Mouse (Mus musculus) kidney, adult 11 months (tissue): ENCODE results near the gene Immp2l.

Experiments used
- DNase-seq: peaks from one replicate; pipeline ENCODE4 v3.0.0; 2022

Gene Immp2l

DNA sequence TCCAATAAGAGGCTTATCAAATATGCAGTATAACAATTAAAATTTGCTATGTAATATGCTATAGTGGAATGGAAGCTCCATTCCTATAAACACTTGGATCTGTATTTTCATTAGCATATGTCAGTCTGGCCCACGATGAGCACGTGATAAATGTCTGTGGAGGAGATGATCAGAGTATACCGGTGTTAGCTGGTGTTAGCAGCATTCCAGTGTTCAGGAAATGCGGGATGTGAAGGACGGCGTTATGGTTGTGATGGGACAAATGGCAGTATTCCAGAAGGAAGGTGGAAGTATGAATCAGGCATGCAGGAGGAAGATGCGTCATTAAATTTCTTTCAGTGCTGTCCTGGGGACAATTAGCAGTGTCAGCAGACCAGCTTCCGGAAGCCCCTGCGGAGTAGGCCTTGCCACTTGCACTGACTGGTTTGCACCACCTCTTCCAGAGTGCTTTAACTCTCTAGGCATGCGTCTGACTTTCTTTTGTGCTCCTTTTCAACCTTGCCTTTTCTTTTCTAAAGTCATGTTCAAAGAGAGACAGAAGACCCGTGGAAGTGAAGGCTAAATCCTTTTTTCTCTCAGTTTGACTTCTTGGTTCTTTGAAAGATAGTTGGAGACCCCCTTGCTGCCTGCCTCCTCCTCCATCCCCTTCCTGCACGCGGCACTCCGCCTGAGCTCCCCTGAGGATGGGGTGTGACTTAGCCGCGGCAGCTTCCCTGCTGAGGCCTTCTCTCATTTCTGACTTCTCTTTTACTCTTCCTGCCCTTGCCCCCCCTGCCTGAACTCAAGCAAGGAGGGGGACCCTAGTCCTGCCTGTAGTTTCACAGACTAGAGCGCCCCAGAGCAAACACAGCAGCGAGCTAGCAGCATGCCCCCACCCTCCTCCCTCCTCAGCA is 541.9 kb downstream of the Immp2l start:
- no peak for DNase-seq

GRCm38 (mm10) chr12:41566433-41566794 is 542.5 kb downstream of the Immp2l start:
- DNase-seq = no peak

- no peak for DNase-seq
Measured at GRCm38 (mm10) chr12:41573754-41574153, 549.9 kb downstream of the Immp2l start.

GRCm38 (mm10) chr12:41575221-41575620 is 551.3 kb downstream of the Immp2l start:
- no peak for DNase-seq

DNA sequence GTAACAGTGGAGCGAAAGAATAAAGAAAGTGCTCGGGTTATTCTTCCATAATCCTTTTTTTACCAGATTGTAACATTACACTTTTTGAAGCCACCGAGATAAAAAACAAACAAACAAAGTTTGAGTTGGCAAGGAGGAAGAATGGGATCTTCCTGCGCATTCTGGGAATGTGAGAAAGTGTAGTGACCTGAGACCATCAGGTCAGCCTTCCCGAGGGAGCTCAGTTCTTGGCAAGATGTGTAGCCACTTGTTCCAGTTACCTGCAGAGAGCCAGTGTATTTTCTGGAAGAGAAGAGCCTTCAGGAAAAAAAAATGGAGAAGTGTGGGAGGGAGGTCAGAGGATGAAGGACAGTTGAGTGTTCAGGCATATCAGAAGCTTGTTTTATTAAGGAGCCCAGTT is 569.5 kb downstream of the Immp2l start:
- peak; percentile 2 for DNase-seq

- DNase-seq = no peak
Measured at GRCm38 (mm10) chr12:41594037-41594436, 570.1 kb downstream of the Immp2l start.

DNA sequence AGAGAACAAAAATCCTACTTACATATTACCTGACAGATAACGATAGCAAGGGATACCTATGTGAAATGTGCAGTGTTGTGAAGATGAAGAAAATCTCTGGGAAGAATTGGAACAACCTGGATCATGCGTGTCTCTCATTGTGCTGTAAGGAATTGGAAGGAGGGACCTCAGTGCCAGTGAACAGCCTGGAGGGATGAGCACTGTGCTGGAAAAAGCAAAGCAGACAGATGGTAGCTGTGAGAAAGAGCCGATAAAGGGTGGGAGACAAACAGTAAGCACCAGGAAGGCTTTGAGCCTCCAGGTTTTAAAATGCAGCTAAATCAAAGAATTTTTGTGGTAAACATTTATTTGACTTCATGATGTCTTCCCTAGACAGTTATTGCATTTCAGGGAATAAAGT is 591.4 kb downstream of the Immp2l start:
- no peak for DNase-seq

DNA sequence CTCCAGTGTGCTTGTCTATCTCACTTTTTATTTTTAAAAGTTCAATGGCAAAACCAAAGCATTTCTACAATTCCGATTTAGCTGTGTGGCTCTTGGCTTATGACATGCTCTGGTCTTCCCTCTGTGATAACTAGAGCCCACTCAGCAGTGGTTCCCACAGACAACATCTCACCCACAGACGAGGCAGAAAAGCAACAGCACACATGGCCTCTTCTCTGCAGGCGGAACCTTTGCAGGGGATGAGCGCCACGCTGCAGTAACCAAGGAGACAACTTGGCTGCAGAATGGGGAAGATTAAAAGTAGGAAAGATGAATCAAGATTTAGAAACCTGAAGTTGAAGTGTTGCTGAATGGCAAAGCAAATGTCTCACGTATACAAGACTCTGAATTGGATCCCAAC is 597.5 kb downstream of the Immp2l start:
- DNase-seq = no peak

DNA sequence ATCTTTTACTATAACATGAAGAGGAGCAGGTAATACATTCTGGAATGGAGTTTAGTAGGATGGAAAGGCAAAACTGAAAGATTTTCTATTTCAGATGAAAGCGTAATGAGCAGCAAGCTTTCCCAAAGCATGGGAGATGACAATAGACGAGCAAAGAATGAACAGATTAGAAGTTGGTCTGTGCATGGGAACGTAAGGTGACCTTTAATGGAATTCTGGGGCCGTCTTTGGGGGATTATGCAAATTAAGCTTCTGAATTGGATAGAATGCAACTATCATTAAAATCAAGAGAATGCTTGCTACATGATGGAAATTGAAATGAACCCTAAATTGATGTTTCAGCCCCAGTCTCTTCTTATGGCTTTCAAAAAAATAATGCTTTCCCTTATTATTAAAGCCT is 619.4 kb downstream of the Immp2l start:
- DNase-seq = no peak

GRCm38 (mm10) chr12:41644802-41645551 is 621.1 kb downstream of the Immp2l start:
- DNase-seq = no peak

DNA sequence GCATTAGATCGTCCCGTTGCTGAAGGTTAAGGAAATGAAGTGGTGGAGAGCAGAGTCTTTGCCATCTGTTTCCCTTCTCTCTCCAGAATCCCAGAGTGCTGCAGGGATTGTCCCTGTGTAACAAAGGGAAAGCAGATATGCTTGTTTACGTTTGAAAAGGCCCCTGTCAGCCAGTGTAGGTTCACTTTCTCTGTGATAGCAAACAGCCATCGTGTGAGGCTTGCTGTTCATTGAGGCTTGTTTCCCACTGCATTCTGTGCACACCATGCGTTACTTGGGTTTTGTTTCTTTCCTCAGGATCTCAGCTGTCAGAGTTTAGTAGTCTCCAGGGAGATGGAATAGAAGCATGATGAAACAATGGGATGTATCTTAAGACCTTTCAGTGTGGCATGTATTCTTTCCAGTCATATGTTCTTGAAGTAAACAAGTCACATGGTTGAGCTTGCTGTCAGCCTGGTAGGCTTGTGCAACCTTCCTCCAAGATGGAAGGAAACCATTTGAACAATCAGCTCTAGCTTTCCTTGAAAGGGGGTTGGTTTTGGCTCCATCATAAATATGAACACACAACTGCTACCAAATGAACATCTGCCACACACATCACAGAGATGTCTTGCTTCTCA is 623.2 kb downstream of the Immp2l start:
- no peak for DNase-seq

DNA sequence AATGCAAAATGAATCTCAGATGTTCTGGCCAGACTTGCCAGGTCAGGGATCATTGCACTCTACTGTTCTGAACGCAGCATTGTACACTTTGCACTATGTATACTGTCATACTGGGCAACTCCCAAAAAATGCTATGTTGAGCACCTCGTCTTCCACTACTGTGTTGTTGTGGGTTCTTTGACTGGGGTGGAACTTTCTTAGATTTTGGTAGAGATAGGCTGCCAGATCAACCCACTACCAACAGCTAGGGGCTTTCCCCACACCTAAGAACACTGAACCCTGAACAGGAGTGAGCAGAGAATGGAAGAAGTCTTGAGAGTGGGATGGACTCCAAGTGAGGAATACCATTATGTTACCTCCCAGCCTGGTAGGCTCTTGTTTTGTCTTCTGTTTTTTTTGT is 623.8 kb downstream of the Immp2l start:
- no peak for DNase-seq

DNA sequence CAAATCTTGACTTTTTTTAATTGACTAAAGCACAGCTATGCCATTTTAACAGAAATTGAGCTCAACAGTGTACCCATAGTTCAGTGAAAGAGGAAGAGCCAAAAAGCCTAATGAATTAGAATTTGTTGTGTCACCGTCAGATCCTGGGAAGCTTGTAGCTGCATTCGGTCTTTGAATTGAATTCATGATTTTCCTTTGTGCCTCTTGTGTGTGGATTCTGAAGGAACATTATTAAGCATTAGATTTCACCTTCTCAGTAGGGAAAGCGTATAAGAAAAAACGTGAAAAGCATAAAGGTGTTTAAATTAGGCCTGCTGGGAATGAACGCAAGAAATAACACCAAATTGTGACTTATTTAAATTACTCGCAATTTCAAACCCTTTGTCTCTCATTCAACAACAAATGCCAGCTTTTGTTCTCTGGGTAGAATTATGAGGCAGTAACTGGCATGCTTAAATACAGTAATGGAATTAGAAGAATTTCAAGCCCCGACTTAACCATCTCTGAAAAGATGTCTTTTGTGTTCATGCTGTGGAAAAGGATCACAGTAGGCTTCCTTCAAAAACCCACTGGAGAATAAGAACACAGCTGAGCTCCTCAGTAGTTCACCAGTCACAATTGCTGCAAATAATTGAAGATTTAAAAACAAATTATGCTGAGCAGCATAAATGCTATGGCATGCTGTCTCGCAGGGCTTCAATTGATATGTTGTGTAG is 626.1 kb downstream of the Immp2l start:
- DNase-seq = no peak

- no peak for DNase-seq
Measured at GRCm38 (mm10) chr12:41668280-41668679, 644.4 kb downstream of the Immp2l start.

DNA sequence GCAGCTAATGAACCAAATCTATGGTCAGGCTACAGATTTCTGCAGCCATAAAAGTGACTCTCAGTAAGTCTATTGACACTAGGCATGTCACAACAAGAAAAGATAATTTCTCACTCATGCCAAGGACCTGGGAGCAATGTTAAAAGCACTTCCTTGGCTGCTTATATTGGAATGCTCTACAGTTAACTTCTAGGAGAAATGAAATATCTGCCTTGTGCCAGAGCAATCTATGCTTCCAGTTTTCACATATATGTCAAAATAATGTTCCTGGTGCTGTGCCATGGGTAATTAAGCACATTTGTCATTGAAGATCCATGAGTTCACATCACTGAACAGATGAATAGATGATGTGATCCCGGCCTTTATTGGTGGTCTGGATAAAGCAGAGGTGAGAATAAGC is 645.6 kb downstream of the Immp2l start:
- DNase-seq = no peak

DNA sequence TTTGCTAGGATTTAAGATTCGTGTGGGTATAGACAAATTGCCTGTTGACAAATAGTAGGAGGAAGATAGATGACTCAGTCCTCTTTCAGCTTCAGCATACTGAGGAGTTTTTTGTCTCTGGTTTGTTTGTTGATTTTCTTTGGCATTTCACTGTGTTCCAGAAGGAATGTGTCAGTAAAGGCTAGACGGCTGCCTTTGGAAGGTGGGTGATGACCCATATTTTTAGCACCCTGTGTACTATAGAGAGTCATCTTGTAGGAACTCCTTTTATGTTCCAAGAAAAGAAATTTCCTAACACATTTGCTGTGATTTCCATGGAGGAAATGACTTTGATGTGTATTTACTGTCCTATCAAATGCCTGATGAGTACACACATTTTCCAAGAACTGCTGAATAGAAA is 651.0 kb downstream of the Immp2l start:
- DNase-seq = no peak

DNA sequence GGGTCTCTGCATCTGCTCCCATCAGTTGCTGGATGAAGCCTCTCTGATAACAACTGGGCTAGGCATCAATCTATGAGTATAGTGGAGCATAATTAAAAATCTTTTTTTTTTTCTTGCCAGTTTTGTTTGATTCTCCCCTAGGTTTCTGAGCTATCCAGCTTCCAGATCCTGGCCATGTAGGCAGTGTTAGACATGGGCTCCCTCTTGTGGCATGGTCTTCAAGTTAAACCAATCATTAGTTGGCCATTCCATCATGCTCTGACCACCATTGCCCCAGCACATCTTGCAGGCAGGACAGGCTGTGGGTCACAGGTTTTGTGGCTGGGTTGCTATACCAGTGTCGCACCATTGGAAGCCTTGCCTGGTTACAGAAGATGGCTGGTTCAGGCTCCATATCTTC is 656.3 kb downstream of the Immp2l start:
- no peak for DNase-seq

- no peak for DNase-seq
Measured at GRCm38 (mm10) chr12:41682141-41682540, 658.3 kb downstream of the Immp2l start.

DNA sequence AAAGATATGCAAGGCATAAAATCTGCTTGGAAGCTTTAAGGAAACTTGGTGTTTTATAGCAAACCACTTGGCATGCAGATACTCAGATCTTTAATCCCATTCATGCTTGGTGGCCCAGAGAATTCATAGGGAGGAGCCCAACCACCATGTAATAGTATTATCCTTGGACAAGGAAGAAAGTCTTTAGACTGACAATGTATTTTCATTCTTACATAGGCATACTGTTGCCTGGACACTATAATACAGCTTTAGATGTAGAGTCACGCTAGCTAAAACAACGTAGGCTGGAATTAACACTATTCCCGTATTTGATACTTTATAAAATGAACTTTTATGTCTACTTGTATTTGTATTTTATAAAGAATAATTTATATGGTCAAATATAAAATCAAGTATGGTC is 665.9 kb downstream of the Immp2l start:
- no peak for DNase-seq

GRCm38 (mm10) chr12:41710608-41711007 is 686.7 kb downstream of the Immp2l start:
- DNase-seq = no peak

DNA sequence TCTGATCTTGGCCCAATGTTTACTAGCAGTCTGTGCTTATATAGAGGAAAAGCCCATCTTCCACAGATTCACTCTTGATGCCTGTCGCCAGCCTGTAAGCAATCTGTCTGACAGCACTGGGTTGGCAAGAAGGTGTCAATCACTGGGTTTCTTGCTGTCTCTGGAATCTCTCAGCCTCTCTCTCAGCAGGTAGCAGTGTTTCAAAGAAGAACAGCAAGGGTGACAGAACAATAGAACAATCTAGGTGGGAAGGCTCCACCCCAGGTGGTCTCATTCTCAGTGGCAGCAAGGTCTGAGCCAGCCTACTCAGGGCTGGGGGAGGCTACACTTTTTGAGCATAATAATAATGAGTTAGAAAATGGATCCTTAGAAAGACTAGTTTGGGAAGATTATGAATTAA is 693.1 kb downstream of the Immp2l start:
- DNase-seq = no peak

DNA sequence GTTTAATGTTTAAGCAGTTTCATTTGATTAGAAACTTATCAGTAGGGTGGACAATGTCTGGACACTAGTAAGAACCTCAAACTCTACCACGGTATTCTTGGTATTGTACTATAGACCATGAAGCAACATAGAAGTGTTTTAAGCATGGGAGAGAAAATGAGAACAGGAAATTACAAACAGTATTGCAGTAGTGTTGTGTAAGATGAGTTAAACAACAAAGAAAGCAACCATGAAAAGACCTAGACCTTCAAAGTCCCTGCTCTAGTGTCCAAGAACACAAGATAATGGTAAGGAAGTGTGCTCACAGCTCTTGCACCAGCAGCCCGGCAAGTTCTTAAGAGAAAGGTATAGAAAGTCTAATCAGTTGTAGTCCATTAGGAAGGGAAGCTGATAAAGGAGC is 700.7 kb downstream of the Immp2l start:
- no peak for DNase-seq

DNA sequence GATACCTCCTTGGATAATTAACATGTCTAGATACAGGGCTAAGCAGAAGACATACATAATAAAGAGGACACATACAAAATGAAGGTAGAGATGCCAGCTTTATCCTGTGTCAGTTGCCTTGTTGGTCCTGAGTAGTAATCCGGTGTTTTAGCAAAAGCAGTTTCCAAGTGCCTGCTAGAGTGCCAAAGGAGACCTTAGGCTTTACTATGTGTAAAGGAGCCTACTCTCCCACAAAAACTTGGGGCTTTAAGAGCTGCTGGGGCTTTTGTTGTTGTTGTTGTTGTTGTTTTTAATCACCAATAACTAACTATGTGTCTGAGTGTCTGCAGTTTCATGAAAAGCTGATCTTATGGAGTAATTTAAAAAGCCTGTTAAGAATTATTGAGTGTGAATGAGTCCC is 702.8 kb downstream of the Immp2l start:
- DNase-seq = no peak
